Mouse (Mus musculus) embryonic fibroblast, embryonic 13.5 days (primary cell): ENCODE results near the gene Ptrh2.

Experiments
- CTCF ChIP-seq: IDR thresholded peaks from 2 replicates; pipeline ENCODE4 v1.5.1; 2011; ENCODE audit warnings: mild to moderate bottlenecking, control low read depth, low read length, moderate library complexity, borderline replicate concordance; ENCODE audit not compliant: insufficient read depth
- POLR2A ChIP-seq: IDR thresholded peaks from 2 replicates; pipeline ENCODE4 v1.6.1; 2011; ENCODE audit warnings: low read depth, mild to moderate bottlenecking, control low read depth, low read length, moderate library complexity

DNA sequence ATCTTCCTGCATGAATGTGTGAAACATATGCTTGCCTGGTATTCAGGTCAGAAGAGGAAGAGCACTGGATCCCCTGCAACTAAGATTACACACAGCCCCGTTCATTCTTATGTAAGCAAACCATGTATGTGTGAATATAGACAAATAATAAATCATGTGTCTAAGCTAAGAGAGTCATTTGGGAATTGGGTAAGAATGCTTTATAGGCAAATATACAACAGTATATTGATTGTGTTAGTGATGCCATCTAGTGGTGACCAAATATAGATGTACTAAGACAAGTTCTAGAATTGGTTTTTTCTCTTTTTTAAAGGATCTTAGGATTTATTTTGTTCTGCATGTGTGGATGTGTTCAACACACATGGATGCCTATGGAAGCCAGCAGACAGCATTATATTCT lies 28.1 kb upstream of the Ptrh2 start:
- TF ChIP-seq CTCF (no peak), POLR2A (no peak)
